ENCODE assay signal across 12 mouse cellular contexts in genomic region chr5:137660064-137660688, GRCm38 (mm10). TPM values are rescaled to one million over a fixed set of nuclear protein-coding genes. Genes with fewer than 3 reads are reported as not detected.
DNase-seq lines count a peak whose midpoint lies in the region; ATAC-seq lines count a peak whose summit lies in the region.
"Had no signal": no experiment of that assay in that cellular context is flagged by ENCODE, and none has a peak within 500 bp of the region (broad histone marks: within the 10 kb centered on the region; RNA-seq: fewer than 3 reads in every experiment).

No protein-coding gene starts in this region.

- DNase-seq in right cerebral cortex, adult 18-20 months = peak; percentile 43
- no peak for DNase-seq in right cerebral cortex, postnatal 4 days
- peak; percentile 86 for DNase-seq in adrenal gland, adult 8-10 months
- peak; percentile 89 for DNase-seq in heart, adult 8-10 months (ENCODE audit: low spot score)
- peak; percentile 85 for DNase-seq in skeletal muscle tissue, adult 2 months (ENCODE audit: low read depth, low spot score)
- DNase-seq in frontal cortex, postnatal 25 days (ENCODE audit: low spot score in 2 of 2) = no peak
- DNase-seq: thymus, adult 18-20 months had no signal

- no peak overlapping the region for H3K27ac ChIP-seq in midbrain, embryonic 13.5 days
- H3K27ac ChIP-seq: limb, embryonic 12.5 days; midbrain, embryonic 10.5 days had no signal

- ATAC-seq in midbrain, embryonic 13.5 days = no peak
- ATAC-seq: intestine, postnatal 0 days had no signal

- no peaks in the 10 kb centered on the region for H3K27me3 ChIP-seq in midbrain, embryonic 13.5 days
- H3K27me3 ChIP-seq: limb, embryonic 12.5 days had no signal

- H3K4me2 ChIP-seq in midbrain, embryonic 13.5 days (replicated peaks) = no peak overlapping the region
- H3K4me2 ChIP-seq: limb, embryonic 12.5 days had no signal

- WGBS in midbrain, embryonic 13.5 days = 92% methylated on average over 6 of the region's 6 CpGs

- H3K36me3 ChIP-seq in midbrain, embryonic 13.5 days = peaks cover 72% of the 10 kb centered on the region

- no peaks in the 10 kb centered on the region for H3K4me1 ChIP-seq in midbrain, embryonic 13.5 days (replicated peaks)
- H3K4me1 ChIP-seq: limb, embryonic 12.5 days; midbrain, embryonic 10.5 days had no signal

- H3K9ac ChIP-seq in midbrain, embryonic 13.5 days (replicated peaks) = no peak overlapping the region
- H3K9ac ChIP-seq: limb, embryonic 12.5 days had no signal

- no peak overlapping the region for H3K4me3 ChIP-seq in midbrain, embryonic 13.5 days (replicated peaks)
- H3K4me3 ChIP-seq: limb, embryonic 12.5 days; midbrain, embryonic 10.5 days had no signal

- H3K9me3 ChIP-seq in midbrain, embryonic 13.5 days = no peaks in the 10 kb centered on the region
- H3K9me3 ChIP-seq: limb, embryonic 12.5 days; midbrain, embryonic 10.5 days had no signal

RNA-seq across cellular contexts. Expression of gene Irs3, which starts 14.7 kb away (rescaled TPM):
- 1 to 10 TPM; 2.6 to 7.5 (median 4.6) TPM for total RNA-seq in adrenal gland, adult 8-10 months (2022)
- total RNA-seq in heart, adult 8-10 months (2022) = under 1 TPM; 0.30 to 0.94 (median 0.56) TPM
- not detected in 2 replicates for polyA plus RNA-seq in midbrain, embryonic 13.5 days (2015; fragmentation: Nextera tagmentation; extraction: Ambion mirVana)
- total RNA-seq: MEL had no signal

RNA-seq across cellular contexts. Expression of gene Sap25, which starts 19.0 kb away (rescaled TPM):
- total RNA-seq in adrenal gland, adult 8-10 months (2022) = 10 to 100 TPM in 2 of 4 experiments, 1 to 10 TPM in 2; 2.1 to 14.1 (median 7.4) TPM
- 1 to 10 TPM; 1.6 to 4.0 (median 2.8) TPM for total RNA-seq in heart, adult 8-10 months (2022)
- polyA plus RNA-seq in midbrain, embryonic 13.5 days (2015; fragmentation: Nextera tagmentation; extraction: Ambion mirVana) = 2.7 and 10.9 TPM in 2 replicates

RNA-seq across cellular contexts. Expression of gene Agfg2, which starts 24.4 kb away (rescaled TPM):
- 10 to 100 TPM; 27.9 to 55.0 (median 41.4) TPM for total RNA-seq in adrenal gland, adult 8-10 months (2022)
- total RNA-seq in heart, adult 8-10 months (2022) = 10 to 100 TPM; 13.1 to 23.0 (median 15.4) TPM
- polyA plus RNA-seq in midbrain, embryonic 13.5 days (2015; fragmentation: Nextera tagmentation; extraction: Ambion mirVana) = 19.5 and 19.6 TPM in 2 replicates

RNA-seq across cellular contexts. Expression of gene Gm20605, which starts 31.2 kb away (rescaled TPM):
- total RNA-seq in adrenal gland, adult 8-10 months (2022) = 10 to 100 TPM in 3 of 4 experiments, 1 to 10 TPM in 1; 8.2 to 24.1 (median 14.7) TPM
- 1 to 10 TPM; 2.3 to 4.2 (median 2.7) TPM for total RNA-seq in heart, adult 8-10 months (2022)
- 9.2 and 9.9 TPM in 2 replicates for polyA plus RNA-seq in midbrain, embryonic 13.5 days (2015; fragmentation: Nextera tagmentation; extraction: Ambion mirVana)

RNA-seq across cellular contexts. Expression of gene Lrch4, which starts 31.3 kb away (rescaled TPM):
- total RNA-seq in adrenal gland, adult 8-10 months (2022) = 10 to 100 TPM; 25.1 to 35.9 (median 31.4) TPM
- total RNA-seq in heart, adult 8-10 months (2022) = 10 to 100 TPM; 13.1 to 17.8 (median 17.1) TPM
- polyA plus RNA-seq in midbrain, embryonic 13.5 days (2015; fragmentation: Nextera tagmentation; extraction: Ambion mirVana) = 18.7 and 21.4 TPM in 2 replicates

Comparison
In these comparisons a context has a peak if more than half of its experiments do, and no peak if none do; other contexts are left out.
1. DNase-seq: peak in right cerebral cortex, adult 18-20 months (single experiment), adrenal gland, adult 8-10 months (single experiment), heart, adult 8-10 months (single experiment) and skeletal muscle tissue, adult 2 months (single experiment); none in right cerebral cortex, postnatal 4 days (single experiment) and frontal cortex, postnatal 25 days (0 of 2).